Mouse (Mus musculus) hindbrain, embryonic 10.5 days (tissue): ENCODE results near the gene Gm17334. TPM values are rescaled to one million over a fixed set of nuclear protein-coding genes. Genes with fewer than 3 reads are reported as not detected.

Experiments used
- DNase-seq: peaks from one replicate; pipeline ENCODE4 v3.0.0-alpha.2; 2017; ENCODE audit warnings: low spot score
- H3K27ac ChIP-seq: fragments of 300-500 bp; sonication (generic); 2 replicates; pipeline ENCODE4 v1.5.1; 2016; ENCODE audit warnings: mild to moderate bottlenecking, moderate library complexity
- H3K27me3 ChIP-seq: fragments of 300-500 bp; sonication (generic); 2 replicates; pipeline ENCODE4 v1.6.1; 2016; ENCODE audit warnings: mild to moderate bottlenecking; ENCODE audit not compliant: poor library complexity, insufficient read depth, severe bottlenecking
- H3K36me3 ChIP-seq: fragments of 300-500 bp; sonication (generic); 2 replicates; pipeline ENCODE4 v1.6.1; 2016; ENCODE audit warnings: mild to moderate bottlenecking, moderate library complexity
- H3K4me1 ChIP-seq: fragments of 300-500 bp; sonication (generic); replicated peaks from 2 replicates; pipeline ENCODE4 v1.6.1; 2016; ENCODE audit warnings: mild to moderate bottlenecking
- H3K4me3 ChIP-seq: fragments of 300-500 bp; sonication (generic); 2 replicates; pipeline ENCODE4 v1.5.1; 2016; ENCODE audit warnings: mild to moderate bottlenecking, moderate library complexity
- H3K9me3 ChIP-seq: fragments of 300-500 bp; sonication (generic); 2 replicates; pipeline ENCODE4 v1.6.1; 2016; ENCODE audit warnings: mild to moderate bottlenecking, moderate library complexity
- WGBS: fragments of 180-500 bp; shearing (Covaris S2); methylation state at CpG from one replicate; pipeline ENCODE4 v1.1.7; 2016; 5-methylcytosine and 5-hydroxymethylcytosine counted together
- polyA plus RNA-seq: library from polyadenylated mRNA; unstranded; fragments of >200 nt; fragmentation: Nextera tagmentation; extraction: Ambion mirVana; gene quantifications from 2 replicates; pipeline ENCODE4 v1.2.1, GENCODE M21; 2016

Gene Gm17334
- polyA plus RNA-seq, 1 experiment from 2014 or later: not detected

DNA sequence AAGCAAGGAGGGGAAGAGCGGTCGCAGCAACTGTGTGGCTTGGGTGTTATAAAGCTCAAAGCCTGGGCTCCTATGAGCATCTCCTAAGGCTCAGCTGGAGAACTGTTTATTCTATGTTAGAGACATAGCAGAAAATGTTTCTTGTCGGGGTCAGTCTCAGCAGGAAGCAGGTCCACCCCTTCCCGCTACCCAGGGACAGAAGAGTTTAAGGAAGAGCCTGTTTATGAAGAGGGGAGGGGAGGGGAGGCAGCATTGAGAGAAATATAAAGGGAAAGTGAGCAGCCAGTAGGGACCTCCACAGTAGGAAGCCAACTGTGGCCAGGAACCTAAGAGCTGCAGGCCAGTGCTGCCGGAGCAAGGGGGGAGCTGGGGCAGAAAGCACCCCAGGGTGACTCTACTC is 36.4 kb upstream of the Gm17334 start:
- H3K4me3 ChIP-seq: no peak overlapping the region
- no peaks in the 10 kb centered on the region for H3K36me3 ChIP-seq
- 36% methylated on average over 5 of the region's 5 CpGs for WGBS
- no peaks in the 10 kb centered on the region for H3K27me3 ChIP-seq
- no peak overlapping the region for H3K27ac ChIP-seq
- peaks cover 14% of the 10 kb centered on the region for H3K4me1 ChIP-seq
- DNase-seq: no peak
- no peaks in the 10 kb centered on the region for H3K9me3 ChIP-seq

DNA sequence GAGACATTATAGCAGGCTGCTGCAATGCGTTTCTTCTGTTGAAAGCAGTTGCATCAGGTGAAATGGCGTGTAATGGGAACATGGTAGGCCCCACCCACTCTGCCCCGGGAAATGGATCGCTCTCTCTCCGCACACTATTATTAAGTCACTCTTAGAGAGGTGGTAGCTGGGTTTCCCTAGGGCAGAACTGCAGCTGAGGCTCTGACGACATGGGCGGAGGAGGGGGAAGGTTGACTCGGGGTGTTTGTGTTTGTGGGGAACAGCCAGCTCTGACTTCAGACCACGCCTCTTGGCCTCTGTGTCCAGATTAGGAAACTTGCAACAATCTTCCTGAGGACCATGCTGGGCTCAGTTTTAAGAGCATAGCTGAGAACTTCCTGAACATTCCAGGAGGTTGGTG is 32.8 kb upstream of the Gm17334 start:
- Histone ChIP-seq H3K4me3 (no peak overlapping the region), H3K27ac (no peak overlapping the region)
- WGBS: 70% methylated on average over 9 of the region's 9 CpGs

DNA sequence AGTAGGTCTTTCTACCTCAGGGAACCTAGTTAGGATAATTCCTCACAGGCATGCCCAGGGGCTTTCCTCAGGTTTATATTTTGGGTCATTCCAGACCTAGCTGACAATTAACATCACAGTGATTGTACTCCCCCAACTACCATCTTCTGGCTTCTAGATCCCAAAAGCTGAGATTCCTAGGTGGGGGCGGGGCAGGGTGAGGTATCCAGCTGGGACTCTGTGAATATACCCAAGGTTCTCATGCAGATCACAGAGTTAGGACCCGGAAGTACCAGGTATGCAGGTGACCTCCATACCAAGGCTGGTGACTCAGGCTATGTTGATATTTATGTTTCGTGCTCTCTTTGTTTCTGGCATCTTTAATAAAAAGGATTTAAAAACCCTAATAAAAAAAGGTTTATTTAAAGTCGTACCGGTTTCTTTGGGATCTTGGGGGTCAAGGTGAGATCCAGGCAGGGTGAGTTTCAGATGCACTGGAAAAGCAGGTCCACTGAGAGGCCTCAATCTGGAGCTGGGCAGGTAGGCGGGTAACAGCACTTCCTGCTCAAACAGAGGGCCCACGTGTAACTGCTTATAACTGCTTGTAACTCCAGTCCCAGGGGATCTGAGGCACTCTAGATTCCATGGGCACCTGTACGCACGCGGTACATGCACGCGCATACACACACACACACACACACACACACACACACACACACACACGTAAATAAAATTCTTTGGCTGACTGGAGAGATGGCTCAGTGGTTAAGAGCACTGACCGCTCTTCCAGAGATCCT is 31.8 kb upstream of the Gm17334 start:
- Histone ChIP-seq H3K4me1 (peaks cover 14% of the 10 kb centered on the region; the same call in 1 of the 2 replicates), H3K36me3 (no peaks in the 10 kb centered on the region), H3K9me3 (no peaks in the 10 kb centered on the region), H3K27me3 (no peaks in the 10 kb centered on the region), H3K27ac (no peak overlapping the region), H3K4me3 (no peak overlapping the region)
- WGBS: 85% methylated on average over 14 of the region's 14 CpGs
- no peak for DNase-seq

More for the DNA sequence above, 32.8 kb upstream of the Gm17334 start:
- Histone ChIP-seq H3K27me3 (no peaks in the 10 kb centered on the region), H3K4me1 (peaks cover 14% of the 10 kb centered on the region), H3K9me3 (no peaks in the 10 kb centered on the region), H3K36me3 (no peaks in the 10 kb centered on the region)
- no peak for DNase-seq

DNA sequence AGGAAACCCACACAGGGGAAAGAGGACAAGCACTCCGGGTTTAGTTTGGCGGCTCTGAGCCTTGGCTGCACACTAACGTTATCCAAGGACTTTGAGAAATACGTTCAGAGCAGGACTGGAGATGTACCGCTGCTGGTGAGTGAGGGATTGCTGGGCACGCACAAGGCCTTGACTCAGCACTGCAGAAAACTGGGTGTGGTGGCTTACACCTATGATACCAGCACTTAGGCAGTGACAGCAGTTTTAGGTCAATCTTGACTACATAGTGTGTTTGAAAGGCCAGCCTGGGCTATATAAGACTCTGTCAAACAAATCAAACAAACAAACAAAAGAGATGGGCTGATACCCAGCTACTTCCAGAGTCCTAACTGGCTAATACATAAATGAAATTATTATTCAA is 30.5 kb upstream of the Gm17334 start:
- WGBS: 88% methylated on average over 6 of the region's 6 CpGs
- Histone ChIP-seq H3K27me3 (no peaks in the 10 kb centered on the region), H3K4me1 (peaks cover 6% of the 10 kb centered on the region; the same call in 1 of the 2 replicates), H3K4me3 (no peak overlapping the region), H3K36me3 (no peaks in the 10 kb centered on the region), H3K9me3 (no peaks in the 10 kb centered on the region), H3K27ac (no peak overlapping the region)
- no peak for DNase-seq

DNA sequence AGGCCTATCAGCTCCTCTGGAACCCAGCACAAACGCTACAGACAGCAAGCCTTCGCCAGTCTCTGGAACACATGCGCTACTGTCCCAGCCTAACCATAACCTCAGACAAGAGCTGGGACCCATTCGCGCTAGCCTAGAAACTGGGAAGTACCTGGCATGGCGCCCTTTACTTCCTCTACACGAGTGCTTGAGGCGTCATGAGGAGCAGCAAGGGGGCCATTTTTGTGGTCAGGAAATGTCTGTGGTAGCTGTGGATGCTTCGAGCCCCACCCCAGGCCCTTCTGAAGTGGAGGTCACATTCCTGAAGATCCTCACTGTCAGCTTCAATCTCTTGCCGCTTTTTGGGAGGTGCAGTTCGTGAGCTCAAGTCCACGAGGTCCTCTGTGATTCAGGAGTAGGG is 30.1 kb upstream of the Gm17334 start:
- DNase-seq: no peak
- Histone ChIP-seq H3K9me3 (no peaks in the 10 kb centered on the region), H3K4me3 (no peak overlapping the region), H3K36me3 (no peaks in the 10 kb centered on the region), H3K4me1 (peaks cover 6% of the 10 kb centered on the region; the same call in 1 of the 2 replicates), H3K27ac (no peak overlapping the region), H3K27me3 (no peaks in the 10 kb centered on the region)
- WGBS: 87% methylated on average over 12 of the region's 12 CpGs

DNA sequence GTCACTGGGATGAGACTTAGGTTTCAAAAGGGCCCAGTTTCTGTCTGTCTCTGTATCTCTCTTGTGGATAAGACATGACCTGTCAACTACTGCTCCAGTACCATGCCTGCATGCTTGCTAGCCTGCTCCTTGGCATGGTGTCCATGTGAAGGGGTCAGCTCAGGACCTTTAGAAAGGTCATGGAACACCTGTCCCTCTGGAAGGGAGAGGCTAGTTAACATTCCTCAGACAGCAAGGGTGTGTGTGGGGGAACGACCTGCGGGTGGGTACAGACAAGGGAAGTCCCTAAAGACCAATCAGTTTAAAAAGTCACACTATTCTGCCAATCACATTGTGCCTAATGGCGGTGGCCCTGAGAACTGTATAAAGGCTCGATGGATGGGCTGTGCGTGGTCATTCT is 28.0 kb upstream of the Gm17334 start:
- Histone ChIP-seq H3K27me3 (no peaks in the 10 kb centered on the region), H3K36me3 (no peaks in the 10 kb centered on the region), H3K9me3 (no peaks in the 10 kb centered on the region), H3K27ac (no peak overlapping the region), H3K4me1 (peaks cover 22% of the 10 kb centered on the region), H3K4me3 (no peak overlapping the region)
- no peak for DNase-seq
- WGBS: 84% methylated on average over 5 of the region's 5 CpGs

DNA sequence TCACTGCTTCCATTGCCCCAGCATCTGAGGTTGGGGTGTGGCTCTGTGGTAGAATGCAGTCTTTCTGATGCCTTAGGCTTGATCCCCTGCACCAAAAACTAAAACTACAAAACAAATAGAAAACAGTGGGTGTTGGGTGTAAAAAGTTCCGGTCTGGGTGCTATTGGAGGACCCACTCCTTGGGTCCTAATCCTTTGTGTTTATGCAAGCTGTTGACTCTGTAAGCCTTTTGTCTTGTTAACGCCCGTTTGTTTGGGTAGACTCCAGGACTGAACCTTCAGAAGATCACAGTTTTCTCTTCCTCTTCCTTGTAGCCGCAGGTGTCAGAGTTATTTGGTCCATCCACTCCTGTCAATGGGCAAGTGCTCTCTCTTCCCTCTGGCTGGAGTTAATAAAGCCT is 27.0 kb upstream of the Gm17334 start:
- Histone ChIP-seq H3K27me3 (no peaks in the 10 kb centered on the region), H3K27ac (no peak overlapping the region), H3K36me3 (no peaks in the 10 kb centered on the region), H3K9me3 (no peaks in the 10 kb centered on the region), H3K4me1 (peaks cover 26% of the 10 kb centered on the region), H3K4me3 (no peak overlapping the region)
- DNase-seq: no peak
- WGBS: 57% methylated on average over 4 of the region's 4 CpGs

DNA sequence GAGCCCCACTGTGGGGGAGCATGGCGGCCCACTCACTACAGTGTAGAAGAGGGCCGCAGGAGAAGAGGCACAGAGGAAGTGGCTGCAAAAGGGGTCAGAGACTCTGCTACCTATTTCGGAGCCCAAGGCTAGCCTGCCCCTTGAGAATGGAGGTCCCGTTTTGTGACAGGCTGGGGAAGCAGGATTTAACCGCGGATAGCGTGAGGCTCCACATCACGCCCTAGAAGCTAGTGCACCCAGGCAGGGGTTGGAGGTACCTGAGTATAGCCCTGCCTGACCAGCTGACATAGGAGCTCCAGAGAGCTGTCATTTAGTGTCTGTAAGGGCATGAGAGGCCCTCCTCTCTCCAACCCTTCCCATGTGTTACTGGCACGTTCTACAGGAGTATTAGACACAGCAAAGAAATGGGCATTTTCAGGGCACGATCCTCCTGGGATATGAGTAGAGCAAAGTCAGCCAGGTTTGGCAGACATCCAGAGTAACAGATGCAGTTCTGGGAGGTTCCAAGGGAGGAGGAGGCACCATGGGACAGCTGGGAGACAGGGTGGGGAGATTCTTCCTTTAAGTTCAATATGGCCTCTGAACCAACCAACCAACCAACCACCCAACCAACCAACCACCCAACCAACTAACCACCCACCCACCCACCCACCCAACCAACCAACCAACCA is 25.2 kb upstream of the Gm17334 start:
- H3K36me3 ChIP-seq: no peaks in the 10 kb centered on the region
- H3K9me3 ChIP-seq: no peaks in the 10 kb centered on the region
- no peak for DNase-seq
- H3K27ac ChIP-seq: no peak overlapping the region
- no peaks in the 10 kb centered on the region for H3K27me3 ChIP-seq
- WGBS: 92% methylated on average over 10 of the region's 10 CpGs
- no peak overlapping the region for H3K4me3 ChIP-seq
- H3K4me1 ChIP-seq: peaks cover 39% of the 10 kb centered on the region

DNA sequence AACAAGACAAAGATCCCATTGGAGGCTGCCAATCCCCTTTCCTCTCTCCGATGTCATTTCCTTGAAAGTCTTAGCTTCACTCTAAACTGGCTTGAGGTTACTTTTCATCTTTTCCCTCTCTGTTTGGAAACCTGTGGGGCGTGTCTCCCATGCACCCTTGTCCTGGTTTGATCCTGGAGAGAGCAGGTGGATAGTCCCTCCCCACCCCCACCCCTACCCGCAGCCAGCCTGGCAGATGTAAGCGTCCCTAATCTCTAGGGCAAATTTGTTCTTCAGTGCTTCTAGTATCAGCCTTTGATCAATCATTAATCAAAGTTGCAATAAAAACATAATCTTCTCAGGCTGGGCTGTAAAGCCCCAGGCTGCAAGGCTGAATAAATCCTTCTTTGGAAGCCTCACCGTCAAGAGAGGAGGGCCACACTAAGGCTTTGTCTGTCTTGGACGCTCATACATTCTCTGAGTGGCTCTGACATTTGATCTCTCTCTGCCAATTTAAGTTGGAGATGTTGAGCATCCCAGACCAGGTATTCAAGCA is 24.5 kb upstream of the Gm17334 start:
- Histone ChIP-seq H3K4me1 (peaks cover 39% of the 10 kb centered on the region), H3K36me3 (no peaks in the 10 kb centered on the region), H3K27ac (no peak overlapping the region), H3K27me3 (no peaks in the 10 kb centered on the region), H3K9me3 (no peaks in the 10 kb centered on the region), H3K4me3 (no peak overlapping the region)
- DNase-seq: no peak
- 60% methylated on average over 6 of the region's 6 CpGs for WGBS

DNA sequence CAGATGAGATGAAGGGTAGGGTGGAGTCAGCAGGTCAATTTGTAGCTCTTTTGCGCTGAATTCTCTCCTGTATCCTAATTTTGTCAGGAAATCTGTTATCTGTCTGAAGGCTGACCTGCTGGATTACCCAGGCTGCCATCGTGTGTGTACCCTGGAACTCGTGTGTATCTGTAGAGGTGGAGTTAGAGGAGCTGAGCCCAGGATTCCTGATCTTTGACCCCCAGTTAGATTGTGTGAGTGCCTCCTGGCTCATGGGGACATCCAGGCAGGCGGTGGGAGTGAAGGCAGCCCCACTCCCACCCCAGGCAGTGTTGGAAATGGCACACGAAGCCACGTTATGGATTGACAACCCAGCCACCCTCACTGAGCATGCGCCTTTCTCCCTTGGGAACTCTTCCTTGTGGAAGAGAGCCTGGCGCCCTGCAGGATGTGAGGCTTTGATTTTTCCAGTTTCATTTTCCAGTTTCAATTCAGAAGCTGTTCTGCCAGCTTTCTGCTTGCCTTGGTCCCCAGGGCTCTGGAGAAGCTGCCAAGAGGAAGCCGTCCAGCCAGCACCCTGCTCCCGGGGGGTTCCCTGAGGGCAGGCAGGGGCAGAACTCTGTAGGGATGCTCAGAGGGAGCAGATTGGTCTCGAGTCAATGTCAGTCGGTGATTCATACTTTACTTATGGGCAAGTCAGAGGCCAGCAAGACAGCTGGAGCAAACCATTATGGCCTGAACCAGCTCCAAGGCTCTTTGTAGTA is 23.6 kb upstream of the Gm17334 start:
- peak overlapping the region; percentile 31; the same call in 1 of the 2 replicates for H3K27ac ChIP-seq
- no peak for DNase-seq
- WGBS: 71% methylated on average over 12 of the region's 12 CpGs
- H3K27me3 ChIP-seq: no peaks in the 10 kb centered on the region
- peaks cover 39% of the 10 kb centered on the region for H3K4me1 ChIP-seq
- H3K9me3 ChIP-seq: no peaks in the 10 kb centered on the region
- H3K36me3 ChIP-seq: no peaks in the 10 kb centered on the region
- no peak overlapping the region for H3K4me3 ChIP-seq

DNA sequence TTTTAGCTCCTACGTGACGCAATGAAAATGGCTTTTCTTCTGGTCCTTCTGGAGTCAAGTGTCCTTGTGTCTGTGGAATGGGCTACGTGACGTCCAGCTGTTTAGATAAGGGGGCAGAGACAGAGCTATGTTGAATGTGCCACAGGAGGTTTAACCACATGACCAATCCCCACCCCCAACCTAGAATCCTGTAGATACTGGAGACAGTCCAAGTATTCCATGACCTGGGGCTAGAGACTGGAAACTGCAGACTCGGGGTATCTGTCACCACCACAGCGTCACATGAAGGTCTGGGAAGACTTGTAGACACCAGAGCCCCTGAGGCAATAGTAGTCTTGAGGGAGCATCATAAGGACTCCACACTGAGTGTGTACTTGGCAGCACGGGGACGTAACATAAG is 22.8 kb upstream of the Gm17334 start:
- Histone ChIP-seq H3K9me3 (no peaks in the 10 kb centered on the region), H3K27ac (no peak overlapping the region; the same call in 1 of the 2 replicates), H3K36me3 (no peaks in the 10 kb centered on the region), H3K27me3 (no peaks in the 10 kb centered on the region), H3K4me3 (no peak overlapping the region), H3K4me1 (peaks cover 39% of the 10 kb centered on the region)
- 78% methylated on average over 8 of the region's 8 CpGs for WGBS
- no peak for DNase-seq

DNA sequence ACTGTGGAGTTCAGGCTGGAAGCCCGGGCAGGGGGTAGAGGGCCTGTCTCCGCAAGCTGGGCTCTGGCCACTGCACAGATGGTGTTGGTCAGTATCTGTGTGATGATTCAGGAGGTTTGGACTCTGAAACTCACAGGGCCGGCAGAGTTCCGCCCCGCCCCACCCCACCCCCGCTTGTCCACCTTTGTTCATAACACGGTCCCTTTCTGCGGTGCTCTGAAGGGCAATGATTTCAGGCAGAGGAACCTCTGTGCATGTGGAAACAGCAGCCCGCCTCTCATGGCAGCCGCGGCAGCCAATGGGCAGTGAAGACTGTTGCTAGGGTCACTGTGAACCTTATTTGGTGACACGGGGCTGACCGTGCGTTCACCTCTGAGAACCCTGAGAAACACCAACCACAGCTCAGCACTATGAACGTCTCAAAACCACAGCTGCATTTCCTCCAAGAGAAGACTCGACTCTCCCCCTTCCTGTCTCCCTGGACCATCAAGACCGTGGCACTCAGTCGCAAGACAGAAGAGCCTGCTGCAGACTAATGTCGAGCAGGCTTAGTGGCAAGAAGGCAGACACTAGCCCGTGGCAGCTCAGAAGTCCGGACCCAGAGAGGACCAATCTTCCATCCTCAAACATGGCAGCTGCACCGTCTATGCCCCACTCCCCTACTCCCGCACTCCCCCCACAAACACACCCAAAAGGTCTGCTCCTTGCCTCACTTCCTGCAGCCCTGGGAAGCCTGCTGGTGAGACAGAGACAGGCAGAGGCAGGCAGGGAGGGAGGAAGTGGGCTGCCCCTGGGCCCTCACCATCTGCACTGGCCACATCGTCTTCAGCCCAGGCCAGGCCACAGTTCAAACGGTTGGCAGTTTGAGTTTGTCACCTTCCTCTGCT is 21.9 kb upstream of the Gm17334 start:
- Histone ChIP-seq H3K36me3 (no peaks in the 10 kb centered on the region), H3K4me3 (no peak overlapping the region), H3K9me3 (no peaks in the 10 kb centered on the region), H3K4me1 (peaks cover 39% of the 10 kb centered on the region), H3K27me3 (no peaks in the 10 kb centered on the region), H3K27ac (peak overlapping the region; percentile 62)
- no peak for DNase-seq
- WGBS: 70% methylated on average over 25 of the region's 25 CpGs
